Mouse (Mus musculus) heart, adult 11 months (tissue): Measurements from ENCODE around the gene Snrnp35.

Source experiments
- DNase-seq: peaks from one replicate; pipeline ENCODE4 v3.0.0; 2022

Gene Snrnp35

GRCm38 (mm10) chr5:124503742-124504141 lies 20.8 kb downstream of the Snrnp35 start:
- no peak for DNase-seq

GRCm38 (mm10) chr5:124505235-124505634 lies 22.3 kb downstream of the Snrnp35 start:
- no peak for DNase-seq

- DNase-seq: peak; percentile 98
These were observed 23.9 kb downstream of the Snrnp35 start for GRCm38 (mm10) chr5:124506731-124507359.

- no peak for DNase-seq
These were observed 26.3 kb downstream of the Snrnp35 start for GRCm38 (mm10) chr5:124509200-124509599.

- DNase-seq: peak; percentile 99
These were observed 26.9 kb downstream of the Snrnp35 start for GRCm38 (mm10) chr5:124509742-124510237.

GRCm38 (mm10) chr5:124510536-124511050 lies 27.7 kb downstream of the Snrnp35 start:
- peak; percentile 96 for DNase-seq

GRCm38 (mm10) chr5:124515789-124516188 lies 32.9 kb downstream of the Snrnp35 start:
- DNase-seq: no peak

- peak; percentile 90 for DNase-seq
These were observed 35.7 kb downstream of the Snrnp35 start for GRCm38 (mm10) chr5:124518648-124519047.

- peak; percentile 88 for DNase-seq
These were observed 38.7 kb downstream of the Snrnp35 start for GRCm38 (mm10) chr5:124521588-124521987.

- no peak for DNase-seq
These were observed 40.1 kb downstream of the Snrnp35 start for GRCm38 (mm10) chr5:124523032-124523431.

- peak; percentile 86 for DNase-seq
These were observed 42.0 kb downstream of the Snrnp35 start for GRCm38 (mm10) chr5:124524943-124525342.

- DNase-seq: peak; percentile 91
These were observed 45.4 kb downstream of the Snrnp35 start for GRCm38 (mm10) chr5:124528351-124528750.

GRCm38 (mm10) chr5:124528791-124529190 lies 45.9 kb downstream of the Snrnp35 start:
- DNase-seq: peak; percentile 97

- peak; percentile 97 for DNase-seq
These were observed 46.3 kb downstream of the Snrnp35 start for GRCm38 (mm10) chr5:124529191-124529651.

GRCm38 (mm10) chr5:124529697-124530096 lies 46.8 kb downstream of the Snrnp35 start:
- DNase-seq: peak; percentile 95

- DNase-seq: peak; percentile 99
These were observed 48.0 kb downstream of the Snrnp35 start, which contains the start of gene Rilpl1 for GRCm38 (mm10) chr5:124530655-124531582. Gene Rilpl1, minus strand, starts transcription at chr5:124531391.

GRCm38 (mm10) chr5:124531583-124531930 lies 48.6 kb downstream of the Snrnp35 start:
- DNase-seq: no peak

GRCm38 (mm10) chr5:124532451-124532850 lies 49.5 kb downstream of the Snrnp35 start:
- peak; percentile 95 for DNase-seq

- DNase-seq: peak; percentile 87
These were observed 52.1 kb downstream of the Snrnp35 start for GRCm38 (mm10) chr5:124535016-124535415.

- DNase-seq: peak; percentile 97
These were observed 53.8 kb downstream of the Snrnp35 start for GRCm38 (mm10) chr5:124536776-124537175.

GRCm38 (mm10) chr5:124538813-124539792 lies 56.2 kb downstream of the Snrnp35 start:
- peak; percentile 92 for DNase-seq

GRCm38 (mm10) chr5:124539905-124540304 lies 57.0 kb downstream of the Snrnp35 start:
- peak; percentile 85 for DNase-seq
